Mouse (Mus musculus): ENCODE data around the gene Cavin3. TPM values are rescaled to one million over a fixed set of nuclear protein-coding genes. Genes with fewer than 3 reads are reported as not detected.

Gene Cavin3
- polyA plus RNA-seq, 2 experiments, result 2.6 to 4.7 TPM

DNA sequence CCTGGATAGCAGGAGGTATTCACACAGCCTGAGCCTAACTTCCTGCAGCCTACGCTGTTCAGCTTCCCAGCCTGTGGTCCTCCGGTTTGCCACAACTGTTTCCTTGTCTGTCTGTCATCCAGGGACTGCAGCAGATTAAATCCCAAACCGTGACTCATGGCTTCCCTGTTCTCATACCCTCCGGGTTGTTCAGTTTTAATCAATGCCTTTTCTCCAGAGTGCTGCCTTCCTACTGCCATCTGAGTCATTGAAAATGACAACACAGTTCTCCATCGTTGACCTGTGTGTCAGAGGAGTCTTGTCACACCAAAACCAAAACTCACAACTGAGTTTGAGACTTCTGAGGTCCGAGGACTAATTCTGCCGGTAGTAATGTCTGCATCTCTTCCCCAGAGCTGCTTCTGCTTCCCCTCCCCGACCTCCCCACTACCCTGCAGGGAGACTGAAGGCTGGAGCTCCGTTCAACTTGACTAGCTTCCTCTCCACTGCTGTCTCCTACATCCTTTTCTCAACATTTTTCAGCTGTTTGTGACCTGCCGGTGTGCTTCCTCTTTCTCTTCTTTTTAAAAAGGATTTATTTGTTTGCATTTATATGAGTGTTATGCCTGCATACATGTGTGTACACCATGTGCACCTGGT is 16.9 kb upstream of the Cavin3 start:
- TF ChIP-seq CTCF (IDR thresholded peaks at IDR 0.05; ENCODE audit: low read depth) (no peak), EP300 (IDR thresholded peaks at IDR 0.05; ENCODE audit: low read depth) (no peak)
- H3K4me3 ChIP-seq (ENCODE audit: insufficient read depth in 1 of 2, low read depth in 2 of 2, low read length in 2 of 2), result no peak overlapping the region
- H3K36me3 ChIP-seq (replicated peaks; ENCODE audit: control insufficient read depth, insufficient read depth, low read depth), result no peaks in the 10 kb centered on the region
- no peak for ATAC-seq (ENCODE audit: insufficient read depth)
- H3K4me1 ChIP-seq (replicated peaks; ENCODE audit: control insufficient read depth in 2 of 2, insufficient read depth in 2 of 2, low read length in 1 of 2), result no peaks in the 10 kb centered on the region
- H3K9ac ChIP-seq (replicated peaks), result no peak overlapping the region
- 14% methylated on average over 10 of the region's 10 CpGs for WGBS (ENCODE audit: insufficient replicate concordance)
- no peak overlapping the region for H3K27ac ChIP-seq
- H3K27me3 ChIP-seq (ENCODE audit: control insufficient read depth, insufficient read depth, low read length), result no peaks in the 10 kb centered on the region
- no peak for DNase-seq (ENCODE audit: low read depth in 3 of 3, low spot score in 3 of 3)
- no peaks in the 10 kb centered on the region for H3K9me3 ChIP-seq (ENCODE audit: control insufficient read depth, low read length)
- no peak overlapping the region for H3K4me2 ChIP-seq (ENCODE audit: low read depth)

- Histone ChIP-seq H3K27ac (no peak overlapping the region), H3K36me3 (replicated peaks; ENCODE audit: control insufficient read depth, insufficient read depth, low read depth) (no peaks in the 10 kb centered on the region), H3K4me2 (ENCODE audit: low read depth) (no peak overlapping the region), H3K4me3 (ENCODE audit: insufficient read depth in 1 of 2, low read depth in 2 of 2, low read length in 2 of 2) (no peak overlapping the region), H3K4me1 (replicated peaks; ENCODE audit: control insufficient read depth in 2 of 2, insufficient read depth in 2 of 2, low read length in 1 of 2) (no peaks in the 10 kb centered on the region), H3K9ac (replicated peaks) (no peak overlapping the region), H3K9me3 (ENCODE audit: control insufficient read depth, low read length) (no peaks in the 10 kb centered on the region), H3K27me3 (ENCODE audit: control insufficient read depth, insufficient read depth, low read length) (no peaks in the 10 kb centered on the region)
- WGBS (ENCODE audit: insufficient replicate concordance), result 68% methylated on average over 3 of the region's 3 CpGs
- DNase-seq (ENCODE audit: low read depth in 3 of 3, low spot score in 3 of 3) (no peak), ATAC-seq (ENCODE audit: insufficient read depth) (no peak)
- TF ChIP-seq CTCF (IDR thresholded peaks at IDR 0.05; ENCODE audit: low read depth) (no peak), EP300 (IDR thresholded peaks at IDR 0.05; ENCODE audit: low read depth) (no peak)
Observed at GRCm38 (mm10) chr7:105497881-105498280, 15.8 kb upstream of the Cavin3 start.

DNA sequence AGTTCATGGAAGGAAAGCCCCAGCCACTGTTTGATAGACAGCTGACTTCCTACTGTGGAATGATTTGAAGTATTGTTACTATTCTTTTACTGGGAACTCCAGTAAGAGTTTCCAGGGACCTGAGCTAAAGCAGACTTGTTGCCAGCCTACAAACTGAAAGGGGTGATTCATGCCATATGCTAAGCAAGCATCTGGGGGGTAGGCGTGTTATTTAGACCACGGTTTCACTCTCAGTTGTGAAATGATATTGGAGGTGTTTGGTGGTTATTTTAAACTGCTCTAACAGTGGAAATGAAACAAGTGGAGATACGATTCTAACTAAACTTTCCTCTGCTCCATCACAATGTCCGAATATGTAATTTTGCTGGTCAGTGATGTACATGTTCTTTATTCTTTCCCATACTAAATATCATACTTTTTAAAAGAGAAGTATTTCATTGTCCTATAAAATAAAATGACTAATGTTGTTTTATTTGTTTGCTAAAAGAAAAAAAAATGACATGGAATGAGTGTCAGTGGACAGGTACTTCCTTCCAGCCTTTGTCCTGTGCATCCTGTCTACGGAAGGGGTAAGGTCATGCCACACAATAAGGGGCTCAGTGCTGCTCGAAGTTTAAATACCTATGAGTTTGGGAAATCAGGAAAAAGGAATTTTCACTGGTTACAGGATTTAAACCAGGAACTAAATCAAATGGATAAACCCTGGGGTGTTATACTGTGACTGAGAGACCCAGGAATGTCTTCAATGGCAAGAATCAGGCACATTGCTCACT is 5.2 kb upstream of the Cavin3 start:
- H3K27ac ChIP-seq, result no peak overlapping the region

DNA sequence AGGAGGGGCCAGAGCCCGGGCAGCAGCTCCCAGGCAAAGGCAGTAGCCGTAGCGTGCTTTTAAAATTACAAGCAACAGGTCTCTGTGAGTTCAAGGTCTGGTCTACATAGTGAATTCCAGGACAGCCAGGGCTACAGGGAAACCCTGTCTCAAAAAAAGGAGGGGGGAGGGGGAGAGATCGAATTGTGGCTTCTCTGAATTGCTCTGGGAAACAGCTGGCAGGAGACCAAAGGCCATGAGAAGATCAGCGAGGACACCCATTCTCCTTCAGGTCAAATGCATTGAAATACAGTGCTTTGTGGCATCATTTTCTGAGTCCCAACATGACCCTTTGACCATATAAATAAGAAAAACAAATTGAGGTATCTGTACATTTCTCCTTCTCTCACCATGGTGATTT is 2.9 kb upstream of the Cavin3 start:
- DNase-seq (ENCODE audit: low read depth in 3 of 3, low spot score in 3 of 3), result no peak
- Histone ChIP-seq H3K4me3 (ENCODE audit: insufficient read depth in 1 of 2, low read depth in 2 of 2, low read length in 2 of 2) (no peak overlapping the region), H3K27ac (no peak overlapping the region), H3K27me3 (ENCODE audit: control insufficient read depth, insufficient read depth, low read length) (peaks cover 3% of the 10 kb centered on the region; the same call in 1 of the 2 replicates), H3K9me3 (ENCODE audit: control insufficient read depth, low read length) (no peaks in the 10 kb centered on the region), H3K9ac (replicated peaks) (no peak overlapping the region), H3K4me2 (ENCODE audit: low read depth) (no peak overlapping the region), H3K36me3 (replicated peaks; ENCODE audit: control insufficient read depth, insufficient read depth, low read depth) (no peaks in the 10 kb centered on the region), H3K4me1 (replicated peaks; ENCODE audit: control insufficient read depth in 2 of 2, insufficient read depth in 2 of 2, low read length in 1 of 2) (no peaks in the 10 kb centered on the region)
- no peak for ATAC-seq (ENCODE audit: insufficient read depth)
- TF ChIP-seq CTCF (IDR thresholded peaks at IDR 0.05; ENCODE audit: low read depth) (no peak), EP300 (IDR thresholded peaks at IDR 0.05; ENCODE audit: low read depth) (no peak)
- WGBS (ENCODE audit: insufficient replicate concordance), result 40% methylated on average over 5 of the region's 5 CpGs

More for the DNA sequence above, 5.2 kb upstream of the Cavin3 start:
- Histone ChIP-seq H3K4me1 (replicated peaks; ENCODE audit: control insufficient read depth in 2 of 2, insufficient read depth in 2 of 2, low read length in 1 of 2) (no peaks in the 10 kb centered on the region), H3K36me3 (replicated peaks; ENCODE audit: control insufficient read depth, insufficient read depth, low read depth) (no peaks in the 10 kb centered on the region), H3K9ac (replicated peaks) (no peak overlapping the region), H3K4me3 (ENCODE audit: insufficient read depth in 1 of 2, low read depth in 2 of 2, low read length in 2 of 2) (no peak overlapping the region), H3K4me2 (ENCODE audit: low read depth) (no peak overlapping the region), H3K9me3 (ENCODE audit: control insufficient read depth, low read length) (no peaks in the 10 kb centered on the region), H3K27me3 (ENCODE audit: control insufficient read depth, insufficient read depth, low read length) (no peaks in the 10 kb centered on the region)
- 43% methylated on average over 6 of the region's 6 CpGs for WGBS (ENCODE audit: insufficient replicate concordance)
- TF ChIP-seq EP300 (IDR thresholded peaks at IDR 0.05; ENCODE audit: low read depth) (no peak), CTCF (IDR thresholded peaks at IDR 0.05; ENCODE audit: low read depth) (no peak)
- ATAC-seq (ENCODE audit: insufficient read depth), result no peak
- no peak for DNase-seq (ENCODE audit: low read depth in 3 of 3, low spot score in 3 of 3)

DNA sequence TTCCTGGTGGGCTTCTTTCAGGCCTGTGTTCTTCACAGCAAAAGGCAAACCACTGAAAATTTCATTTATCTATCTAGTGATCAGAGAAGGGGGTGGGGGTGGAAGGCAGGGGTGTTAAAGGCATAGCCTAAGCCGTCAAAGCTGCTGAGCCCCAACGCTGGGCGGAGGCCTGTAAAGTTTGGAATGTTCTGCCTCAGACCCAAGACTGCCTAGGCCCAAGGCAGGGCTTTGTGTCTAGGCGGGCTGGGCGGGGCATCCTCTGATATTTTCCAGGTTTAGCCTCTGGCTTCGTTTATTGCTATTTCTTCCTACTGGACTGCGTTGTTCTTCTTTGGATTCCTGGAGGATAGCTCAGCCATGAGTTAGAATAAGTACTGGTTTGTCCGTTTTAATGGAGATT is 326 bp upstream of the Cavin3 start:
- Histone ChIP-seq H3K9me3 (ENCODE audit: control insufficient read depth, low read length) (no peaks in the 10 kb centered on the region), H3K4me2 (ENCODE audit: low read depth) (no peak overlapping the region; the same call in 1 of the 2 replicates), H3K27ac (no peak overlapping the region), H3K4me1 (replicated peaks; ENCODE audit: control insufficient read depth in 2 of 2, insufficient read depth in 2 of 2, low read length in 1 of 2) (no peaks in the 10 kb centered on the region), H3K27me3 (ENCODE audit: control insufficient read depth, insufficient read depth, low read length) (peaks cover 3% of the 10 kb centered on the region; the same call in 1 of the 2 replicates), H3K36me3 (replicated peaks; ENCODE audit: control insufficient read depth, insufficient read depth, low read depth) (no peaks in the 10 kb centered on the region), H3K9ac (replicated peaks) (no peak overlapping the region), H3K4me3 (ENCODE audit: insufficient read depth in 1 of 2, low read depth in 2 of 2, low read length in 2 of 2) (no peak overlapping the region)
- DNase-seq (ENCODE audit: low read depth in 3 of 3, low spot score in 3 of 3) (no peak), ATAC-seq (ENCODE audit: insufficient read depth) (no peak)
- WGBS (ENCODE audit: insufficient replicate concordance), result 40% methylated on average over 8 of the region's 8 CpGs
- no peak for TF ChIP-seq EP300 (IDR thresholded peaks at IDR 0.05; ENCODE audit: low read depth)
- no peak for TF ChIP-seq CTCF (IDR thresholded peaks at IDR 0.05; ENCODE audit: low read depth)
